Mouse (Mus musculus) hindbrain, embryonic 11.5 days (tissue): ENCODE measurements at regions not wholly inside any gene's neighbourhood (a gene's known extent, or its start where the extent isn't known, plus 50 kb on each side); places are given as distances from the start of the nearest gene placed in this dataset.

Experiments
- ATAC-seq: fragments of 200-750 bp; cut with Nextera tagmentation; 2 replicates; pipeline ENCODE4 v1.8.0; 2017; ENCODE audit warnings: mild to moderate bottlenecking, moderate TSS enrichment, moderate library complexity; ENCODE audit not compliant: low FRiP score
- DNase-seq: peaks from one replicate; pipeline ENCODE4 v3.0.0-alpha.2; 2015; ENCODE audit warnings: low spot score
- H3K27ac ChIP-seq: fragments of 300-500 bp; sonication (generic); 2 replicates; pipeline ENCODE4 v1.5.1; 2014; ENCODE audit warnings: mild to moderate bottlenecking, low read depth, low read length
- H3K27me3 ChIP-seq: fragments of 300-500 bp; sonication (generic); 2 replicates; pipeline ENCODE4 v1.6.1; 2014; ENCODE audit warnings: mild to moderate bottlenecking, low read length, moderate library complexity, mixed read lengths; ENCODE audit not compliant: control insufficient read depth, insufficient read depth
- H3K36me3 ChIP-seq: fragments of 300-500 bp; sonication (generic); 2 replicates; pipeline ENCODE4 v1.6.1; 2014; ENCODE audit warnings: mild to moderate bottlenecking, low read length, moderate library complexity, mixed read lengths; ENCODE audit not compliant: control insufficient read depth, insufficient read depth
- H3K4me1 ChIP-seq: fragments of 300-500 bp; sonication (generic); replicated peaks from 2 replicates; pipeline ENCODE4 v1.6.1; 2014; ENCODE audit warnings: low read length, mixed read lengths; ENCODE audit not compliant: control insufficient read depth, insufficient read depth
- H3K4me2 ChIP-seq: fragments of 300-500 bp; sonication (generic); replicated peaks from 2 replicates; pipeline ENCODE4 v1.6.1; 2014; ENCODE audit warnings: mild to moderate bottlenecking, low read depth, low read length
- H3K4me3 ChIP-seq: fragments of 300-500 bp; sonication (generic); 2 replicates; pipeline ENCODE4 v1.5.1; 2014; ENCODE audit warnings: low read depth, low read length
- H3K9ac ChIP-seq: fragments of 300-500 bp; sonication (generic); 2 replicates; pipeline ENCODE4 v1.6.1; 2014; ENCODE audit warnings: low read depth, low read length
- H3K9me3 ChIP-seq: fragments of 300-500 bp; sonication (generic); 2 replicates; pipeline ENCODE4 v1.6.1; 2016; ENCODE audit warnings: low read length; ENCODE audit not compliant: control insufficient read depth
- WGBS: fragments of 180-500 bp; shearing (Covaris S2); extraction: QIAGEN DNeasy Blood & Tissue Kit; methylation state at CpG from one replicate; pipeline ENCODE4 v1.1.7; 2014; 5-methylcytosine and 5-hydroxymethylcytosine counted together

- ATAC-seq (no peak), DNase-seq (no peak)
- WGBS, result 95% methylated on average over 7 of the region's 7 CpGs
- Histone ChIP-seq H3K9me3 (no peaks in the 10 kb centered on the region), H3K4me3 (no peak overlapping the region), H3K27ac (no peak overlapping the region), H3K36me3 (no peaks in the 10 kb centered on the region), H3K27me3 (no peaks in the 10 kb centered on the region), H3K4me1 (no peaks in the 10 kb centered on the region), H3K4me2 (no peak overlapping the region), H3K9ac (no peak overlapping the region)
Observed at GRCm38 (mm10) chr13:115178175-115178917, 76.6 kb upstream of the Itga1 start.

- H3K4me1 ChIP-seq, result no peaks in the 10 kb centered on the region
- no peaks in the 10 kb centered on the region for H3K36me3 ChIP-seq
- H3K9me3 ChIP-seq, result no peaks in the 10 kb centered on the region
- H3K27ac ChIP-seq, result no peak overlapping the region
- no peak for ATAC-seq
- DNase-seq, result no peak
- no peak overlapping the region for H3K9ac ChIP-seq
- no peak overlapping the region for H3K4me2 ChIP-seq
- H3K4me3 ChIP-seq, result no peak overlapping the region
- 84% methylated on average over 7 of the region's 7 CpGs for whole genome bisulfite sequencing
- no peaks in the 10 kb centered on the region for H3K27me3 ChIP-seq
Observed at GRCm38 (mm10) chr13:115171347-115172062, 69.7 kb upstream of the Itga1 start.

- Histone ChIP-seq H3K27ac (no peak overlapping the region), H3K9ac (no peak overlapping the region), H3K36me3 (no peaks in the 10 kb centered on the region), H3K4me1 (no peaks in the 10 kb centered on the region), H3K4me3 (no peak overlapping the region), H3K9me3 (no peaks in the 10 kb centered on the region), H3K27me3 (no peaks in the 10 kb centered on the region), H3K4me2 (no peak overlapping the region)
- WGBS, result 86% methylated on average over 3 of the region's 3 CpGs
- ATAC-seq, result no peak
- no peak for DNase-seq
Observed at GRCm38 (mm10) chr13:115165981-115166380, 64.2 kb upstream of the Itga1 start.

- Histone ChIP-seq H3K36me3 (no peaks in the 10 kb centered on the region), H3K27me3 (no peaks in the 10 kb centered on the region), H3K27ac (no peak overlapping the region), H3K4me3 (no peak overlapping the region), H3K4me1 (no peaks in the 10 kb centered on the region), H3K4me2 (no peak overlapping the region), H3K9me3 (no peaks in the 10 kb centered on the region), H3K9ac (no peak overlapping the region)
- WGBS, result 86% methylated on average over 4 of the region's 4 CpGs
- no peak for ATAC-seq
- DNase-seq, result no peak
Observed at GRCm38 (mm10) chr13:115162689-115163413, 61.1 kb upstream of the Itga1 start.

GRCm38 (mm10) chr13:115159386-115159785 is 57.6 kb upstream of the Itga1 start:
- no peaks in the 10 kb centered on the region for H3K9me3 ChIP-seq
- H3K36me3 ChIP-seq, result no peaks in the 10 kb centered on the region
- no peak overlapping the region for H3K4me3 ChIP-seq
- H3K9ac ChIP-seq, result no peak overlapping the region
- no peaks in the 10 kb centered on the region for H3K4me1 ChIP-seq
- DNase-seq (no peak), ATAC-seq (no peak)
- H3K27ac ChIP-seq, result no peak overlapping the region
- no peaks in the 10 kb centered on the region for H3K27me3 ChIP-seq
- no peak overlapping the region for H3K4me2 ChIP-seq
- 82% methylated on average over 4 of the region's 4 CpGs for WGBS
